Mouse (Mus musculus): Measurements from ENCODE around the gene Vmn2r78.
"Not testable (repeated sequence)": the region's sequence is repeated elsewhere in the genome, so short reads cannot be mapped to it uniquely, and the experiment has no call there.

Vmn2r78 gene

DNA sequence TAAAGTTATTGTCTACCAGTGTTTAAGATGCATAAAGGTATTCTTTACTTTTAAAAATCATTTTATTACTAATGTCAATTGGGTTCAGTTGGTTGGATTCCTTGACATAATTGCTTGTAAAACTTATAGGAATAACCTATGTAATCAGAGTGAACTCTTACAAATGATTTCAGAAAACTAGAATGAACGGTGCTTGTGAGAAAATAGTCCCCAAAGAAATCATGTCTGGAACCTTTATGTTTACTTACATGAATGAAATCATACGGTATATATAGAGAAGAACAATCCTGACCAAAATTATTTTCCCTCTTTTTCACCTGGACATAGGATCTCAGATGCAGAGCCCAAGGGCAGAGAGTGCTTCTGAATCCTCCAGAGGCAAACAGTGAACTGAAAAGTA is at the start of gene Vmn2r78:
Vmn2r78 (plus strand) TSS at position 301 of the 400 bp plus-strand sequence.
- not testable (repeated sequence) for DNase-seq (ENCODE audit: low read depth)

DNA sequence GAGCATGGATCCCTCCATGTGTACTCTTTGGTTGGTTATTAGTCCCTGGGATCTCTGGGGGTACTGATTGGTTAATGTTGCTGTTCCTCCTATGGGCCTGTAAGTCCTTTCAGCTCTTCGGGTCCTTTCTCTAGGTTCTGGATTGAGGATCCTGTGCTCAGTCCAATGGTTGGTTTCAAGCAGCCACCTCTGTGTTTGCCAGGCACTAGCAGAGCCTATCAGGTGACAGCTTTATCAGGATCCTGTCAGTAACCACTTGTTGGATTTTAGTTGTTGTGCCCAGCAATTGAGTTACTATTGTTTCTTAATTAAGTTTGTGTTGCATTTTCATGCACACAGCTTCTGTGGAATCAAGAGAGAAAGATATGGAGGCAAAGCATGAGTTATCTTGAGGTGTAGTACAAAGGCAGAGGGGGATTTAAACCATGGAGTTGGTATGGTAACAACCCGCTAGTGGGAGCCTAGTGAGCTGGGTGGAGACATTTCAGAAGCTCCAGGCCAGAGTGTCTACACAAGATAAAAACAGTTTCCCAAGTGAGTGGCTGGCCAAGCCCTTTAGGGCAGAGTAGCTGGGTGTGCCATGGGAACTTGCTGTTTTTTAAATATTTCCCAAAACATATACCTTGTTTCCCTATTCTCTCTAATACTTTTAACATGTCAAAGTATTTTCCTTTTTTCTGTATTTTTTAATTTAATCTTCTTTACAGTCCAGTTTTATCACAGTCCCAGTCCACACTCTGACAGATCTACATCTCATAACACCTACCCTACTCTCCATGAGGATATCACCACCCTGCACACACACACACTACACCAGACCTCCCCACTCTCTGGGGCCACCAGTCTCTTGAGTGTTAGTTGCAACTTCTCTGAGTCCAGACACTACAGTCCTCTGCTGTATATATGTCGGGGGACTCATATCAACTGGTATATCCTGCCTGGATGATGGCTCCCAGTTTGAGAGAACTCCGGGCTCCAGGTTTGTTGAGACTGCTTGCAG is 25.1 kb upstream of the Vmn2r78 start:
- DNase-seq (ENCODE audit: low read depth), result no peak

DNA sequence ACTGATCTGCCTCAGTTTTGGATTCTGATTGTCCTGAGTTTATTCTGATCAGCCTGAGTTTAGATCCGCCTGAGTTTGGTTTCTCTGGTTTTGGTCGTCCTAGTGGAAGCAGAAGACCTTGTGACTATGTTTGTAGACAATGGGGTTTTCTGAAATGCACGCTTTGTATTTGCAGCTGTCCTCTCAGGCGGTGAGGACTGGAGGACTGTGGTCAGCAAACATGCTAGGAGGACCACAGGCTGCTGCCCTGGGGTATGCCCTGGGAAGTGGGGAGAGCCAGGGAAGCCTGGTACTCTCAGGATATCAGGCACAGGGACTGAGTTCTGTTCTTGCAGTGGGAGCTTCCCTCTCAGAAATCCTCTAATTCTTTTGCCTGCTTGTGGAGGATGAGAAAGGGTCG is 22.4 kb downstream of the Vmn2r78 start:
- DNase-seq (ENCODE audit: low read depth), result no peak

GRCm38 (mm10) chr7:86994700-86995099 is 79.8 kb downstream of the Vmn2r78 start:
- DNase-seq (ENCODE audit: low read depth), result no peak

- not testable (repeated sequence) for DNase-seq (ENCODE audit: low read depth)
Measured at GRCm38 (mm10) chr7:86995815-86996214, 80.9 kb downstream of the Vmn2r78 start, which contains the start of gene Vmn2r79. Vmn2r79 (plus strand) TSS chr7:86996115.

All from c-Kit-positive CD71-negative TER-119-negative erythroid progenitor cells, embryonic 14.5 days (primary cell).